Mouse (Mus musculus): Measurements from ENCODE around the gene Gm4869. TPM values are rescaled to one million over a fixed set of nuclear protein-coding genes. Genes with fewer than 3 reads are reported as not detected.

Gene Gm4869
- polyA plus RNA-seq, 1 experiment = 0.07 TPM

GRCm38 (mm10) chr5:140406666-140407065, 38.8 kb upstream of the Gm4869 start:
- H3ac ChIP-seq (ENCODE audit: control insufficient read depth, insufficient read length) = no peak overlapping the region
- no peaks in the 10 kb centered on the region for H3K79me2 ChIP-seq (ENCODE audit: control insufficient read depth, insufficient read depth)
- H3K4me3 ChIP-seq = no peak overlapping the region
- no peak overlapping the region for H3K4me2 ChIP-seq (ENCODE audit: low read depth)
- peaks cover 11% of the 10 kb centered on the region for H3K27me3 ChIP-seq (ENCODE audit: control insufficient read depth, insufficient read depth, insufficient read length)
- no peak for TF ChIP-seq E2F4 (IDR thresholded peaks at IDR 0.05; ENCODE audit: insufficient read depth)
- no peak for TF ChIP-seq MYOD1 (IDR thresholded peaks at IDR 0.05; ENCODE audit: control insufficient read depth in 1 of 3, insufficient read length in 2 of 3, low read depth in 2 of 3)
- TF ChIP-seq TCF12 (IDR thresholded peaks at IDR 0.05; ENCODE audit: insufficient read depth, poor library complexity, severe bottlenecking) = no peak
- no peaks in the 10 kb centered on the region for H3K36me3 ChIP-seq (ENCODE audit: control insufficient read depth, insufficient read depth)

- H3K4me3 ChIP-seq = no peak overlapping the region
- H3ac ChIP-seq (ENCODE audit: control insufficient read depth, insufficient read length) = no peak overlapping the region
- TF ChIP-seq MYOD1 (IDR thresholded peaks at IDR 0.05; ENCODE audit: control insufficient read depth in 1 of 3, insufficient read length in 2 of 3, low read depth in 2 of 3) (no peak), MYOG (IDR thresholded peaks at IDR 0.05; ENCODE audit: control insufficient read depth in 1 of 3, insufficient read depth in 1 of 3, insufficient read length in 2 of 3, low read depth in 2 of 3) (no peak), USF1 (IDR thresholded peaks at IDR 0.05; ENCODE audit: low read depth) (no peak), POLR2AphosphoS2 (IDR thresholded peaks at IDR 0.05; ENCODE audit: insufficient read length, low read depth) (no peak), REST (IDR thresholded peaks at IDR 0.05; ENCODE audit: insufficient read depth, insufficient read length) (no peak), CEBPB (IDR thresholded peaks at IDR 0.05; ENCODE audit: insufficient read depth, poor library complexity, severe bottlenecking) (no peak), MAX (IDR thresholded peaks at IDR 0.05; ENCODE audit: low read depth) (no peak), TCF12 (IDR thresholded peaks at IDR 0.05; ENCODE audit: insufficient read depth, poor library complexity, severe bottlenecking) (no peak), SRF (IDR thresholded peaks at IDR 0.05; ENCODE audit: control insufficient read depth, insufficient read length, low read depth) (no peak), E2F4 (IDR thresholded peaks at IDR 0.05; ENCODE audit: insufficient read depth) (no peak), POLR2A (IDR thresholded peaks at IDR 0.05; ENCODE audit: insufficient read length, low read depth) (no peak), TCF3 (IDR thresholded peaks at IDR 0.05; ENCODE audit: insufficient read length, low read depth) (no peak)
Observed at GRCm38 (mm10) chr5:140408801-140409200, 36.6 kb upstream of the Gm4869 start.

GRCm38 (mm10) chr5:140411339-140411738, 34.1 kb upstream of the Gm4869 start:
- no peak overlapping the region for H3ac ChIP-seq (ENCODE audit: control insufficient read depth, insufficient read length)
- H3K79me2 ChIP-seq (ENCODE audit: control insufficient read depth, insufficient read depth) = no peaks in the 10 kb centered on the region
- TF ChIP-seq SRF (IDR thresholded peaks at IDR 0.05; ENCODE audit: control insufficient read depth, insufficient read length, low read depth) = no peak
- no peak for TF ChIP-seq POLR2AphosphoS2 (IDR thresholded peaks at IDR 0.05; ENCODE audit: insufficient read length, low read depth)
- no peak for TF ChIP-seq REST (IDR thresholded peaks at IDR 0.05; ENCODE audit: insufficient read depth, insufficient read length)
- no peak for TF ChIP-seq CEBPB (IDR thresholded peaks at IDR 0.05; ENCODE audit: insufficient read depth, poor library complexity, severe bottlenecking)
- TF ChIP-seq POLR2A (IDR thresholded peaks at IDR 0.05; ENCODE audit: insufficient read length, low read depth) = no peak
- TF ChIP-seq E2F4 (IDR thresholded peaks at IDR 0.05; ENCODE audit: insufficient read depth) = no peak
- TF ChIP-seq MAX (IDR thresholded peaks at IDR 0.05; ENCODE audit: low read depth) = no peak
- TF ChIP-seq MYOG (IDR thresholded peaks at IDR 0.05; ENCODE audit: control insufficient read depth in 1 of 3, insufficient read depth in 1 of 3, insufficient read length in 2 of 3, low read depth in 2 of 3) = no peak
- TF ChIP-seq TCF3 (IDR thresholded peaks at IDR 0.05; ENCODE audit: insufficient read length, low read depth) = no peak
- H3K4me2 ChIP-seq (ENCODE audit: low read depth) = no peak overlapping the region
- no peaks in the 10 kb centered on the region for H3K36me3 ChIP-seq (ENCODE audit: control insufficient read depth, insufficient read depth)
- H3K27me3 ChIP-seq (ENCODE audit: control insufficient read depth, insufficient read depth, insufficient read length) = no peaks in the 10 kb centered on the region
- no peak overlapping the region for H3K4me3 ChIP-seq

More at GRCm38 (mm10) chr5:140408801-140409200, 36.6 kb upstream of the Gm4869 start:
- Histone ChIP-seq H3K4me2 (ENCODE audit: low read depth) (no peak overlapping the region), H3K79me2 (ENCODE audit: control insufficient read depth, insufficient read depth) (no peaks in the 10 kb centered on the region), H3K27me3 (ENCODE audit: control insufficient read depth, insufficient read depth, insufficient read length) (peaks cover 2% of the 10 kb centered on the region), H3K36me3 (ENCODE audit: control insufficient read depth, insufficient read depth) (no peaks in the 10 kb centered on the region)

- peaks cover 3% of the 10 kb centered on the region for H3K79me2 ChIP-seq (ENCODE audit: control insufficient read depth, insufficient read depth)
- H3K4me2 ChIP-seq (ENCODE audit: low read depth) = no peak overlapping the region
- H3K4me3 ChIP-seq = no peak overlapping the region
- H3K36me3 ChIP-seq (ENCODE audit: control insufficient read depth, insufficient read depth) = no peaks in the 10 kb centered on the region
- TF ChIP-seq E2F4 (IDR thresholded peaks at IDR 0.05; ENCODE audit: insufficient read depth) = no peak
- no peak for TF ChIP-seq CEBPB (IDR thresholded peaks at IDR 0.05; ENCODE audit: insufficient read depth, poor library complexity, severe bottlenecking)
- no peak for TF ChIP-seq POLR2A (IDR thresholded peaks at IDR 0.05; ENCODE audit: insufficient read length, low read depth)
- TF ChIP-seq USF1 (IDR thresholded peaks at IDR 0.05; ENCODE audit: low read depth) = no peak
- no peak for TF ChIP-seq MYOG (IDR thresholded peaks at IDR 0.05; ENCODE audit: control insufficient read depth in 1 of 3, insufficient read depth in 1 of 3, insufficient read length in 2 of 3, low read depth in 2 of 3)
- TF ChIP-seq SRF (IDR thresholded peaks at IDR 0.05; ENCODE audit: control insufficient read depth, insufficient read length, low read depth) = no peak
- TF ChIP-seq MYOD1 (IDR thresholded peaks at IDR 0.05; ENCODE audit: control insufficient read depth in 1 of 3, insufficient read length in 2 of 3, low read depth in 2 of 3) = no peak
- no peak for TF ChIP-seq MAX (IDR thresholded peaks at IDR 0.05; ENCODE audit: low read depth)
- no peak for TF ChIP-seq REST (IDR thresholded peaks at IDR 0.05; ENCODE audit: insufficient read depth, insufficient read length)
- no peak for TF ChIP-seq TCF12 (IDR thresholded peaks at IDR 0.05; ENCODE audit: insufficient read depth, poor library complexity, severe bottlenecking)
- no peak for TF ChIP-seq TCF3 (IDR thresholded peaks at IDR 0.05; ENCODE audit: insufficient read length, low read depth)
- TF ChIP-seq POLR2AphosphoS2 (IDR thresholded peaks at IDR 0.05; ENCODE audit: insufficient read length, low read depth) = no peak
- H3K27me3 ChIP-seq (ENCODE audit: control insufficient read depth, insufficient read depth, insufficient read length) = no peaks in the 10 kb centered on the region
- H3ac ChIP-seq (ENCODE audit: control insufficient read depth, insufficient read length) = no peak overlapping the region
Observed at GRCm38 (mm10) chr5:140414647-140415046, 30.8 kb upstream of the Gm4869 start.

- TF ChIP-seq MYOD1 (IDR thresholded peaks at IDR 0.05; ENCODE audit: control insufficient read depth in 1 of 3, insufficient read length in 2 of 3, low read depth in 2 of 3) (no peak), SRF (IDR thresholded peaks at IDR 0.05; ENCODE audit: control insufficient read depth, insufficient read length, low read depth) (no peak), TCF12 (IDR thresholded peaks at IDR 0.05; ENCODE audit: insufficient read depth, poor library complexity, severe bottlenecking) (no peak), USF1 (IDR thresholded peaks at IDR 0.05; ENCODE audit: low read depth) (no peak), REST (IDR thresholded peaks at IDR 0.05; ENCODE audit: insufficient read depth, insufficient read length) (no peak), MAX (IDR thresholded peaks at IDR 0.05; ENCODE audit: low read depth) (no peak), POLR2AphosphoS2 (IDR thresholded peaks at IDR 0.05; ENCODE audit: insufficient read length, low read depth) (no peak), CEBPB (IDR thresholded peaks at IDR 0.05; ENCODE audit: insufficient read depth, poor library complexity, severe bottlenecking) (no peak), POLR2A (IDR thresholded peaks at IDR 0.05; ENCODE audit: insufficient read length, low read depth) (no peak), E2F4 (IDR thresholded peaks at IDR 0.05; ENCODE audit: insufficient read depth) (no peak), MYOG (IDR thresholded peaks at IDR 0.05; ENCODE audit: control insufficient read depth in 1 of 3, insufficient read depth in 1 of 3, insufficient read length in 2 of 3, low read depth in 2 of 3) (no peak), TCF3 (IDR thresholded peaks at IDR 0.05; ENCODE audit: insufficient read length, low read depth) (no peak)
- Histone ChIP-seq H3K36me3 (ENCODE audit: control insufficient read depth, insufficient read depth) (peaks cover 8% of the 10 kb centered on the region), H3K27me3 (ENCODE audit: control insufficient read depth, insufficient read depth, insufficient read length) (no peaks in the 10 kb centered on the region)
Observed at GRCm38 (mm10) chr5:140418106-140418488, 27.3 kb upstream of the Gm4869 start.

More at GRCm38 (mm10) chr5:140418106-140418488, 27.3 kb upstream of the Gm4869 start:
- Histone ChIP-seq H3K79me2 (ENCODE audit: control insufficient read depth, insufficient read depth) (peaks cover 38% of the 10 kb centered on the region), H3ac (ENCODE audit: control insufficient read depth, insufficient read length) (peak overlapping the region; percentile 88), H3K4me3 (peak overlapping the region; percentile 66), H3K4me2 (ENCODE audit: low read depth) (peak overlapping the region; percentile 80)
